Mouse (Mus musculus) heart, postnatal 0 days (tissue): ENCODE measurements around the gene Abcc12. TPM values are rescaled to one million over a fixed set of nuclear protein-coding genes. Genes with fewer than 3 reads are reported as not detected.

ENCODE experiments used
- ATAC-seq: fragments of 200-750 bp; cut with Nextera tagmentation; 2 replicates; pipeline ENCODE4 v1.8.0; 2017; ENCODE audit warnings: low read depth, moderate number of reproducible peaks, moderate library complexity; ENCODE audit not compliant: insufficient read depth
- DNase-seq: peaks from one replicate; pipeline ENCODE4 v3.0.0-alpha.2; 2016; ENCODE audit warnings: low spot score
- H3K27ac ChIP-seq: fragments of 300-500 bp; sonication (generic); 2 replicates; pipeline ENCODE4 v1.5.1; 2014; ENCODE audit warnings: low read depth, mild to moderate bottlenecking
- H3K27me3 ChIP-seq: fragments of 300-500 bp; sonication (generic); 2 replicates; pipeline ENCODE4 v1.6.1; 2014; ENCODE audit warnings: low read length, mixed read lengths; ENCODE audit not compliant: control insufficient read depth, insufficient read depth
- H3K36me3 ChIP-seq: fragments of 300-500 bp; sonication (generic); replicated peaks from 2 replicates; pipeline ENCODE4 v1.6.1; 2014; ENCODE audit warnings: low read length, mixed read lengths; ENCODE audit not compliant: control insufficient read depth, insufficient read depth
- H3K4me1 ChIP-seq: fragments of 300-500 bp; sonication (generic); 2 replicates; pipeline ENCODE4 v1.6.1; 2014; ENCODE audit warnings: antibody characterized with exemption; ENCODE audit not compliant: control insufficient read depth, insufficient read depth
- H3K4me2 ChIP-seq: fragments of 300-500 bp; sonication (generic); 2 replicates; pipeline ENCODE4 v1.6.1; 2014; ENCODE audit warnings: low read depth, mild to moderate bottlenecking, low read length, moderate library complexity
- H3K4me3 ChIP-seq: fragments of 300-500 bp; sonication (generic); 2 replicates; pipeline ENCODE4 v1.5.1; 2014; ENCODE audit warnings: low read depth, low read length
- H3K9ac ChIP-seq: fragments of 300-500 bp; sonication (generic); replicated peaks from 2 replicates; pipeline ENCODE4 v1.6.1; 2014; ENCODE audit warnings: low read depth, low read length, mixed read lengths
- H3K9me3 ChIP-seq: fragments of 300-500 bp; sonication (generic); replicated peaks from 2 replicates; pipeline ENCODE4 v1.6.1; 2016; ENCODE audit warnings: low read length; ENCODE audit not compliant: control insufficient read depth
- CTCF ChIP-seq: IDR thresholded peaks from 2 replicates; pipeline ENCODE4 v1.5.1; 2016; ENCODE audit warnings: antibody characterized with exemption, control low read depth, low read depth
- EP300 ChIP-seq: IDR thresholded peaks from 2 replicates; pipeline ENCODE4 v1.6.1; 2016; ENCODE audit warnings: antibody characterized with exemption, low read depth
- WGBS: fragments of 180-500 bp; shearing (Covaris S2); extraction: QIAGEN DNeasy Blood & Tissue Kit; methylation state at CpG from one replicate; pipeline ENCODE4 v1.1.7; 2014; 5-methylcytosine and 5-hydroxymethylcytosine counted together
- polyA plus RNA-seq: library from polyadenylated mRNA; unstranded; fragments of >200 nt; fragmentation: Nextera tagmentation; extraction: Ambion mirVana; gene quantifications from 2 replicates; pipeline ENCODE4 v1.2.1, GENCODE M21; 2015
- total RNA-seq: library from RNA; depleted of rRNA; stranded (reverse); fragments of >200 nt; gene quantifications from 2 replicates; pipeline ENCODE4 v1.2.3, GENCODE M21; 2014; ENCODE audit warnings: low replicate concordance; rRNA removed

The Abcc12 gene
- not detected in 2 replicates for total RNA-seq
- polyA plus RNA-seq = not detected in 2 replicates

- no peak for DNase-seq
- Histone ChIP-seq H3K4me2 (no peak within 1 kb of the TSS), H3K4me3 (no peak within 1 kb of the TSS), H3K4me1 (0 out of 2 replicates have a peak, but pooled peaks cover 8% of the 10 kb centered on the region), H3K27me3 (no peaks in the 10 kb centered on the region), H3K36me3 (no peaks in the 10 kb centered on the region), H3K9me3 (no peaks in the 10 kb centered on the region), H3K9ac (no peak within 1 kb of the TSS), H3K27ac (no peak within 1 kb of the TSS)
- no peak for ATAC-seq
- TF ChIP-seq CTCF (no peak), EP300 (no peak)
Observed at GRCm38 (mm10) chr8:86580458-86580857, at the start of gene Abcc12. Gene Abcc12 (minus strand): TSS chr8:86580686.

- WGBS = 40% methylated on average over 5 of the region's 5 CpGs
- no peak for TF ChIP-seq EP300
- TF ChIP-seq CTCF = no peak
- Histone ChIP-seq H3K9me3 (no peaks in the 10 kb centered on the region), H3K4me3 (no peak overlapping the region), H3K36me3 (peaks cover 34% of the 10 kb centered on the region), H3K27ac (no peak overlapping the region), H3K4me1 (peaks cover 18% of the 10 kb centered on the region), H3K9ac (no peak overlapping the region), H3K27me3 (no peaks in the 10 kb centered on the region), H3K4me2 (no peak overlapping the region)
- ATAC-seq = no peak
- DNase-seq = no peak
Observed at GRCm38 (mm10) chr8:86630212-86630611, 49.7 kb upstream of the Abcc12 start.

GRCm38 (mm10) chr8:86624915-86625314 is 44.4 kb upstream of the Abcc12 start:
- peak overlapping the region; percentile 97 for H3K4me2 ChIP-seq
- no peak overlapping the region for H3K27ac ChIP-seq
- DNase-seq (no peak), ATAC-seq (no peak)
- H3K9ac ChIP-seq = peak overlapping the region; percentile 88
- 19% methylated on average over 7 of the region's 7 CpGs for WGBS
- TF ChIP-seq EP300 = no peak
- no peak for TF ChIP-seq CTCF
- peaks cover 14% of the 10 kb centered on the region for H3K4me1 ChIP-seq
- no peaks in the 10 kb centered on the region for H3K27me3 ChIP-seq
- H3K9me3 ChIP-seq = no peaks in the 10 kb centered on the region
- no peaks in the 10 kb centered on the region for H3K36me3 ChIP-seq
- peak overlapping the region; percentile 93 for H3K4me3 ChIP-seq

DNA sequence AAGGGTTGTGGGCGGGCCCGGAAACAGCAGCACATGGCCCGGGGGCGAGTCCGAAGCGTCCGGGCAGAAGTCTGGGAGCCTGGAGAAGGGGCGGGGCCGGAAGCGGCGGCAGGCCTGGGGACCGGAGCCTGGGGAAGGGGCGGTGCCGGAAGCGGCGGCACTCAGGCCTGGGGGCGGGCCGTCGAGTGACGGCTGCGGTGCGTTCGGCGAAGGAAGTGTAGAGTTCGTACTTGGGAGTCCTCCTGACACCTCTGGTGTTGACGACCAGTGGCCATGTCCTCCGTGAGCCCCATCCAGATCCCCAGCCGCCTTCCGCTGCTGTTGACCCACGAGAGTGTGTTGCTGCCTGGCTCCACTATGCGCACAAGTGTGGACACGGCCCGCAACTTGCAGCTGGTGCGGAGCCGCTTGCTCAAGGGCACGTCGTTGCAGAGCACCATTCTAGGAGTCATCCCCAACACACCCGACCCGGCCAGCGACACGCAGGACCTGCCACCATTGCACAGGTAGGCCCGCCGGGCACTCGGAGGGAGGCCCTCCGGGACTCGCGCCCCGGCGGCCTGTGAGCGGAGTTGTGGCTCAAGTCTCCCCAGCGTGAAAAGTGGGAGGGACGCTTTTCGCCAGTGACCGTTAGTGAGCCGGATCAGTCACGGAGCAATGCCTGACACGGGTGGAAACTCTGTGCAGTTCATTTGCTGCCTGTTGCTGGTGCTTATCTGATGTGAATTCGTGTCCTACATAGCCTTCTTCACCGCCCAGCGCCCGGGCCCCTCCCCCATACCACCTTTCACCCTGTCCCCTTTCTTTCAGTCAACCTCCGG is 43.6 kb upstream of the Abcc12 start, which contains the start of gene Lonp2:
Gene Lonp2 (plus strand): TSS at position 133 of the 821 bp plus-strand sequence.
- under 1% methylated on average over 52 of the region's 62 CpGs for WGBS

DNA sequence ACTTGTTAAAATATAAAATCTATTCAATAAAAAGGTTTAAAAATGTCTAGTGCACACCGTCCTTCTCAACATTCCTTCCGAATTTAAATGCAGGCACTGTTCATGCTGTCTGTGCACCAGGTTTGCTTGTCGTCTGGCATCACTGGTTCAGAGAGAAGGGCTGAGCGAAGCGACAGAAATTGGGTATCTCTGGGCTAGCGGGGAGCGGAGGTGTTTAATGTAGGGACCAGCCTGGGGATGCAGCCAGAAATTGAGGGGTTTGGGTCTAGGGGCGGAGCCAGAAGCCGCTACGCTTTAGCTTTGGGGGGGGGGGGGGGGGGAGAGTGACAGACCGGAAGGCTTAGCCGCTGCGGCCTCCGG is 43.0 kb upstream of the Abcc12 start:
- Histone ChIP-seq H3K4me2 (peak overlapping the region; percentile 97), H3K36me3 (no peaks in the 10 kb centered on the region), H3K4me3 (peak overlapping the region; percentile 93), H3K27ac (peak overlapping the region; percentile 67; the same call in 1 of the 2 replicates), H3K9me3 (no peaks in the 10 kb centered on the region), H3K4me1 (peaks cover 10% of the 10 kb centered on the region), H3K27me3 (no peaks in the 10 kb centered on the region), H3K9ac (peak overlapping the region; percentile 88; the same call in 1 of the 2 replicates)
- WGBS = 1% methylated on average over 11 of the region's 14 CpGs
- TF ChIP-seq CTCF = no peak
- no peak for TF ChIP-seq EP300
- ATAC-seq (no peak), DNase-seq (no peak)

More for the DNA sequence above, 43.6 kb upstream of the Abcc12 start, which contains the start of gene Lonp2:
- Histone ChIP-seq H3K27ac (peak within 1 kb of the TSS; percentile 83), H3K4me1 (peaks cover 13% of the 10 kb centered on the region), H3K9ac (peak within 1 kb of the TSS; percentile 88), H3K27me3 (no peaks in the 10 kb centered on the region), H3K4me3 (peak within 1 kb of the TSS; percentile 93), H3K9me3 (no peaks in the 10 kb centered on the region), H3K36me3 (no peaks in the 10 kb centered on the region), H3K4me2 (peak within 1 kb of the TSS; percentile 97)
- DNase-seq = peak; percentile 98
- peak; percentile 100 for ATAC-seq
- TF ChIP-seq CTCF (no peak), EP300 (0 out of 2 replicates have a peak, but pooled peaks have one; percentile 31)
